Mouse (Mus musculus) retina, postnatal 1 day (tissue): ENCODE results near the gene Gstcd.
A peak's percentile ranks its signal among the peaks of the same experiment; 100 is the strongest.

Source experiments
- DNase-seq: peaks from one replicate; pipeline ENCODE4 v3.0.0-alpha.2; 2012

Gstcd gene

DNA sequence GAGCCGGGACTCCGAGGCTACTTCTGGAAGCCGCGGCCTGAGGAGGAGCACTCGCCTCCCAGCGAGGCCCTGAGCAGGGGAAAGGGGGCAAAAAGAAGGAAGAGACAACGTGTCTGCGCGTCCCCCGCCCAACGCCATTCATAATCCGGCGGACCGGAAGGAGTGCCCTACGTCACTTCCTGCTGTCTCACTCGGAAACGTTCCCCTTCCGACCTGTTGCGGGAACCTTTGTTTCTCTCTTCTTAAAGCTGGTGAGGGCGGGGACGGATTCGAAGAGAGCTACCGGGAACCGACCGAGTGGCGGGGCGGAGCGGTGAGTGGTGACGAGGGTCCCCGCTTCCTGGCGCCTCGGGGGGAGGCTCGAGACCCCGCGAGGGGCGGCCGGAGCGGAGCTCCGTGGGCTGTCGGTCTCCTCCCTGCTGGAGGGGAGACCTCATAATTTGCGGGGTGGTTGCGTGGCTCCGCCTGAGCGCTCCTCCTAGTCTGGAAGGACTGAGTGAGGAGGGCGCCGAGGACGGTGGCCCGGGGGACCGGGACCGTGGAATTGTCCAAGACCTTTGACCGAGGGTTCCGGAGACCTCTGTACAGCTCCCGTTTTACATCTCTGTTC is at the start of gene Gstcd, which contains the start of gene Ints12:
TSS of gene Gstcd (minus strand) at position 370 of the 610 bp plus-strand sequence.
TSS of gene Ints12 (plus strand) at position 177 of the 610 bp plus-strand sequence.
- peak; percentile 98 for DNase-seq

DNA sequence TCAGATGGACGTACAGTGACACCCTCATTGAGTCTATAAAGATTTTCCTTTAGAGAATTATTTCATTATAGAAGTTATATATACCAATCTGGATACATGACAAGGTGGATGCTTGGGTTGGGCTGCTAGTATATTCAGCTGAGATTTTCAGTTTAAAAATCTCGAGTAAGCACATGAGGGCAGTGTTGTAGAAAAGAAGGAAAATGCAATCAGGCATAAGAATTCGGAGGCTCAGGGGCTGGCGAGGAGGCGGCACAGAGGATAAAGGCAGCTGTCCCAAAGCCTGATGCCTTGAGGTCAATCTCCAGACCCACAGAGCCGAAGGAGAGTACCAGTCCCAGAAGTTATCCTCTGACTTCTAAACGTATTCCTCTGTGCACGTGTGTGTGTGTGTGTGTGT is 40.8 kb upstream of the Gstcd start:
- DNase-seq, result peak; percentile 29

DNA sequence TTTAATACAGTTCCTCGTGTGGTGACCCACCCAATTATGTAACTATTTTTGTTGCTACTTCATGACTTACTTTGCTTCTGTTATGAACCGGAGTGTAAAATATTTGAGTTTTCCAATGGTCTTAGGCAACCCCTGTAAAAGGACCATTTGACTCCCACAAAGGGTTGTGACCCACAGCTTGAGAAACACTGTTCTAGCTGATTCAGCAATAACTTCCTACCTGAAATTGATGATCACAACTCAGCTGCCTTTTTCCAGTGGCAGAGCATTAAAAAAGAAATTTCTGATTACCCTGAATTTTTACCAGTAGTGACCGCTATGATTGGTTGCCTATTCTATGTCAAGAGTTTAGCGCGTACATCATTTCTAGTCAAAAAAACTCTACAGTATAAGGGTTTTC is 39.5 kb upstream of the Gstcd start:
- DNase-seq, result no peak

DNA sequence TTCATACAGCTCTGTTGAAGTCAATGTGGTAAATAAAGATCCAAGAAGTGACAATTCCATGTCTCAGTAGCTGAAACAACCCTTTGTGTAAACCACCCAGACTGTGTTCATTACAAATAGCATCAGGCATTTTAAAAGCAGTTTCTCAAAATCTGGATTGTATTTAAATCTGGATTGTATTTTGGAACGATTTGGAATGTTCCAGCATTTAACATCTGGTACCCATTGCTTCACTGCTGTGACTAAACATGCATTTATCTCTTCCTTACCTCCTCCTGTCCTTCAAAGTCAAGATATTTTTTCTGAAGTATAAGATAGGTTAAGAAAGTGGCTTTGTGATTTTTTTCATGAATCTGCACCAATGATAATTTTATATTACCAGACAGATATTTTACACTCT is 21.4 kb upstream of the Gstcd start:
- no peak for DNase-seq

GRCm38 (mm10) chr3:133111741-133112140 is 19.9 kb upstream of the Gstcd start:
- DNase-seq, result peak; percentile 58

GRCm38 (mm10) chr3:133109844-133110243 is 18.0 kb upstream of the Gstcd start:
- DNase-seq, result no peak

GRCm38 (mm10) chr3:133108731-133109130 is 16.9 kb upstream of the Gstcd start:
- no peak for DNase-seq

GRCm38 (mm10) chr3:133104436-133104835 is 12.6 kb upstream of the Gstcd start:
- no peak for DNase-seq

GRCm38 (mm10) chr3:133103768-133104167 is 11.9 kb upstream of the Gstcd start:
- no peak for DNase-seq

DNA sequence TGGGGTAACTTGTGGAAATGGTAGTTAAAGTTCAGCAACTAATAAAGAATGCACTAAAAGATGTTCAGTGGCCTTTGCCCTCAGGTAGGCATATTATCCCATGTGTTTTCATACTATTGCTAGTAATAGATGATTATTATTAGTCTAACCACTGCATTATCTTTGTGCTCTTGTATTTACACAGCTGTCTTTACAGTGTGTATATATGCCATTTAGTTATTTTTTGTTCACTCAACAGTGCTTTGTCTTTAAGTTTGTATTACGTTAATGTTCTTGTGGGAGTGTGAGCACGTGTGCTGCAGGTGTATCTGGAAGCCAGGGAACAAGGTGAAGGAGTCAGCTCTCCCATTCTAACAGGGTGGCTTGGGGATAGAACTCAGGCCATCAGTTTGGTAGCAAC is 7.1 kb upstream of the Gstcd start:
- DNase-seq, result no peak

GRCm38 (mm10) chr3:133098336-133098735 is 6.5 kb upstream of the Gstcd start:
- no peak for DNase-seq

DNA sequence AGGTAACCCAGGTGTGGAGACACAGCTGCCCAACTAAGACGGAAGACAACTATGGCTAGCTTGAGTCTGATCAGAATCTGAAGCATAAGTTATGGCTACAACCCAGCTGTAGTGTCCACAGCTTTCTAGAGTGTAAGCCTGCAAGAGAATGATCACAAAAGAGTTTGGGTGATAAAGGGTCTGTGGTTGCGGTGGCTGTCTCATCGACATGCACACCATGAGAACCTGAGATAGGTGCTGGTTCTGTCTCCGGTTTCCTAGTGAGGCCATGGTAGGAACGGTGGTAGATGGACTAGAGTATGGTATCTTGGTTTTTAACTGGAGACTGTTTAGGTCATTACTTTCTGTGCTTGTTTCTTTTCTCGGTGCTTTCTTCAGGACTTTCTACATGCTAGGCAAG is 6.1 kb upstream of the Gstcd start:
- no peak for DNase-seq

- no peak for DNase-seq
Observed at GRCm38 (mm10) chr3:133094305-133094704, 2.5 kb upstream of the Gstcd start.

DNA sequence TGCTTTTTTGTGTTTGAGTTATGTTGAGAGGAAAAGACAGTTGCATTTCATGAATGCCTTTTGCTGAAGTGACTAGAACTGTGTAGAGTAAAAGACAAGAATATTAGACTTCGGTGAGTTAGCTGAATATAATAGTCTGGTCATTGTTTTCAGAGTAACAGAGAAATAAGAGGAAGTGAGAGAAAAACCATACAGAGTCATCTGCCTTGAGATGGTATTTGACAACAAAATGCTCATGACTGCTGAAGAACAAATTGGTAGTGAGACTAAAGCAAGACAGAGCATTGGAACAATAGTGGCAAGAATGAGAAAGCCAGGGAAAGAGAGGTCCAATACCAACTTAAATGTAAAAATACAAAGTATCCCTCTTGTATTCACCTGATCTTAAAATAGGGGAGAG is 1.1 kb upstream of the Gstcd start:
- no peak for DNase-seq

- no peak for DNase-seq
Observed at GRCm38 (mm10) chr3:133092274-133092853, 531 bp upstream of the Gstcd start.

DNA sequence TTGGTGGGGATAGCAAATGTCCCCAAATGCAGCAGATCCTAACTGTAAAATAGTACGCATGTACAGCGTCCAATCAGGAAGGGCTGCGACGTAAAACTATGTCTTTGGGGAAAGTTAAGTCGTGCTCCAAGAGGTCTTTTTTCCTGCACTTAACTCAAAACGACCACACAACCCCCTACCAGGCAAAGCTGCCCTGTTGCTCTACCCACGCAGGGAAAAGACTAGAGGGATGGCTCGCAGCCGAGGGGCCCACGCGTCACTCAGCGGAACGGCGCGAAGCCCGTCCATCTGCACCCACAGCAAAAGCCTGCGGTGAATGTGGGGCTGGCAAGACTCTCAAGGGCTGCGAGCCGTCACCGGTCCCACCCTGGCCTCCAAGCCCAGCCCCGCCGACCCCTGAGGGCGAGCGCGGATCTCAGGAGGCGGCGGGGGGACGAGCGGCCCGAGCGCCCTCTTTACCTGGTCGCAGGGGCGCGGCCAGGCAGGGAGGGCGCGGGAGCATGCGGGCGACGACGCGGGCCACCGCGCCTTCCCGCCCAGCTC is 641 bp downstream of the Gstcd start:
- no peak for DNase-seq

- DNase-seq, result peak; percentile 2
Observed at GRCm38 (mm10) chr3:133090247-133091120, 1.3 kb downstream of the Gstcd start.

DNA sequence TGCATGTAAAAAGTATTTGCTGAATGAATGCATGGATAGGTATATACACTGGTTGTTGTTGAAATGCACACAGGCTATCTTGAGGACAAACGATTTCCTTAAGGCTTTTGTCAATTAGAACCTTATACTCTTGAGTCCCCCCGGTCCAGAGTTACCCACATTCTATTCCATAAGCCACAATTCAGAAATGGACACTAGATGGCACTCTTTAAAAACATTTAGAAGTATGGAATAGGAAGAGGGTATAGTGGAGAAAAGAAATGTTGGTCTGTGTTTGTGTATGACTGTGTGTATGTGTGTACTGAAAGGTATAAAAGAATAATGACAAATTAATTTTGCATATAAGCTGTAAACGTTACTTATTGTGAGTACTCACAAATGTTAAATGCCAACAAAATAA is 6.0 kb downstream of the Gstcd start:
- DNase-seq, result peak; percentile 74

- DNase-seq, result no peak
Observed at GRCm38 (mm10) chr3:133082736-133083135, 9.1 kb downstream of the Gstcd start.

DNA sequence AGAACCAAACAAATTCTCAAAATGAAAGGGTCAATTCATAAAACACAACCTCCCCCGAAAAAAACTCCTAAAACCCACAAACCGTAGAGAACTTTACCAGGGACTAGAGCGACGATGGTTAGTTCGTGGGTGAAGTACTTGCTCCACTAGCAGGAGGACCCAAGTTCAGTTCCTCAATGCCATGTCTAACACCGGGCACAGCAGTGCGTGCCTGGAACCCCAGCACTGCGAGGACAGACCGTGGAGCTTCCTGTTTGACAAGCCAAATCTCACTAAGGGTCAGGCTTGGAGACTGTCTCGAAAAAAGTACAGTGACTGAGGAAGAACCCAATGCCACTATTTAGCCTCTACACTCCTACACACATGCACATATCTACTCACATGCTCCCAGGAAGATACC is 16.3 kb downstream of the Gstcd start:
- DNase-seq, result no peak

- DNase-seq, result peak; percentile 39
Observed at GRCm38 (mm10) chr3:133052068-133052467, 39.8 kb downstream of the Gstcd start.

- peak; percentile 18 for DNase-seq
Observed at GRCm38 (mm10) chr3:133033145-133033755, 58.6 kb downstream of the Gstcd start.

DNA sequence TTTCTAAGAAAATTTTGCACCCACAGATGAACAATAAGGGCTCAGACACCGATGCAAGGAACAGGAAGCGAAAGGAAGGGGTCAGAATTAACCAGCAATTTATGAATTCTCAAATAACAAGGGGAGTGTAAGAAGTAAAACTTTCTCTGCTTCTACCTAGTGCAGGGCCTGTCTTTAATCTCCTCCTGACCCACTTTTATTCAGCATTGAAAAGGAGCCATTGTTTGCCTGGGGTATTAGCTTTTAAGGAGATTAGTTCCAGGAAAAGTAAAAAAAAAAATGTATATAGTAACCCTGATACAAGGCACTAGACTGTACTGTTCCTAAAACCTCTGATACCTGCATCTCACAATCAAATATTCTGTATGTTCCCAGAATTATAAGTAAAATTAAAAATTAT is 64.9 kb downstream of the Gstcd start:
- peak; percentile 55 for DNase-seq
